Mouse (Mus musculus): ENCODE data around the gene Lpar4. TPM values are rescaled to one million over a fixed set of nuclear protein-coding genes. Genes with fewer than 3 reads are reported as not detected.

Lpar4 gene
- polyA plus RNA-seq, 1 experiment from 2014 or later: 12.5 TPM

- Histone ChIP-seq H3K27me3 (replicated peaks) (no peaks in the 10 kb centered on the region), H3K4me1 (replicated peaks) (no peaks in the 10 kb centered on the region), H3K36me3 (no peaks in the 10 kb centered on the region), H3K27ac (no peak overlapping the region), H3K9me3 (no peaks in the 10 kb centered on the region), H3K4me2 (replicated peaks) (no peak overlapping the region), H3K4me3 (replicated peaks) (no peak overlapping the region), H3K9ac (no peak overlapping the region)
- ATAC-seq: no peak
- 45% methylated on average over 2 of the region's 2 CpGs for WGBS
Observed at GRCm38 (mm10) chrX:106964326-106964725, 43.9 kb downstream of the Lpar4 start.

Other genes starting within 250 kb of the Lpar4 start
- 13.2 and 14.9 TPM in 2 replicates for gene Rtl3, start 80.0 kb upstream of the Lpar4 start, polyA plus RNA-seq (2015; fragmentation: Nextera tagmentation; extraction: Ambion mirVana)
- gene P2ry10, start 167.9 kb downstream of the Lpar4 start, polyA plus RNA-seq (2015; fragmentation: Nextera tagmentation; extraction: Ambion mirVana): 0.08 and 0.24 TPM in 2 replicates
- gene P2ry10b, start 228.3 kb downstream of the Lpar4 start, polyA plus RNA-seq (2015; fragmentation: Nextera tagmentation; extraction: Ambion mirVana): 0.35 and 0.59 TPM in 2 replicates

Measured in intestine, embryonic 15.5 days (tissue).